Mouse (Mus musculus) liver, embryonic 15.5 days (tissue): ENCODE measurements around the gene Mpv17l2. TPM values are rescaled to one million over a fixed set of nuclear protein-coding genes. Genes with fewer than 3 reads are reported as not detected.

Experiments
- ATAC-seq: fragments of 200-750 bp; cut with Nextera tagmentation; 2 replicates; pipeline ENCODE4 v1.8.0; 2017; ENCODE audit warnings: moderate number of reproducible peaks, mild to moderate bottlenecking, moderate library complexity; ENCODE audit not compliant: insufficient read depth
- H3K27ac ChIP-seq: fragments of 300-500 bp; sonication (generic); replicated peaks from 2 replicates; pipeline ENCODE4 v1.5.1; 2015; ENCODE audit warnings: mild to moderate bottlenecking, inconsistent platforms
- H3K27me3 ChIP-seq: fragments of 300-500 bp; sonication (generic); 2 replicates; pipeline ENCODE4 v1.6.1; 2015; ENCODE audit warnings: mild to moderate bottlenecking, inconsistent platforms
- H3K36me3 ChIP-seq: fragments of 300-500 bp; sonication (generic); replicated peaks from 2 replicates; pipeline ENCODE4 v1.6.1; 2015; ENCODE audit warnings: moderate library complexity, mild to moderate bottlenecking, inconsistent platforms
- H3K4me1 ChIP-seq: fragments of 300-500 bp; sonication (generic); replicated peaks from 2 replicates; pipeline ENCODE4 v1.6.1; 2015; ENCODE audit warnings: inconsistent platforms
- H3K4me2 ChIP-seq: fragments of 300-500 bp; sonication (generic); 2 replicates; pipeline ENCODE4 v1.6.1; 2015; ENCODE audit warnings: moderate library complexity, mild to moderate bottlenecking, inconsistent platforms
- H3K4me3 ChIP-seq: fragments of 300-500 bp; sonication (generic); replicated peaks from 2 replicates; pipeline ENCODE4 v1.5.1; 2015; ENCODE audit warnings: mild to moderate bottlenecking, inconsistent platforms
- H3K9ac ChIP-seq: fragments of 300-500 bp; sonication (generic); 2 replicates; pipeline ENCODE4 v1.6.1; 2015; ENCODE audit warnings: moderate library complexity, mild to moderate bottlenecking, inconsistent platforms
- H3K9me3 ChIP-seq: fragments of 300-500 bp; sonication (generic); replicated peaks from 2 replicates; pipeline ENCODE4 v1.6.1; 2016; ENCODE audit warnings: inconsistent platforms
- WGBS: fragments of 180-500 bp; shearing (Covaris S2); methylation state at CpG from one replicate; pipeline ENCODE4 v1.1.7; 2015; ENCODE audit warnings: mixed read lengths; ENCODE audit not compliant: insufficient replicate concordance; 5-methylcytosine and 5-hydroxymethylcytosine counted together
- microRNA-seq: library from miRNA; unstranded; fragments of <30 nt; microRNA quantifications from one replicate; pipeline ENCODE4, GENCODE M21; 2016
- polyA plus RNA-seq: library from polyadenylated mRNA; unstranded; fragments of >200 nt; fragmentation: Nextera tagmentation; extraction: Ambion mirVana; gene quantifications from 2 replicates; pipeline ENCODE4 v1.2.1, GENCODE M21; 2015

Mpv17l2 gene
- polyA plus RNA-seq, 1 experiment from 2014 or later = 37.8 TPM

- ATAC-seq = no peak
- WGBS = 72% methylated on average over 40 of the region's 40 CpGs
- H3K4me1 ChIP-seq = peaks cover 8% of the 10 kb centered on the region; the same call in 1 of the 2 replicates
These were observed 44.0 kb downstream of the Mpv17l2 start for GRCm38 (mm10) chr8:70716521-70717400.

GRCm38 (mm10) chr8:70715086-70715485 lies 45.7 kb downstream of the Mpv17l2 start:
- no peaks in the 10 kb centered on the region for H3K9me3 ChIP-seq

More at GRCm38 (mm10) chr8:70716521-70717400, 44.0 kb downstream of the Mpv17l2 start:
- Histone ChIP-seq H3K4me3 (no peak overlapping the region), H3K27me3 (peaks cover 43% of the 10 kb centered on the region), H3K9ac (no peak overlapping the region), H3K27ac (no peak overlapping the region), H3K36me3 (no peaks in the 10 kb centered on the region), H3K4me2 (no peak overlapping the region), H3K9me3 (no peaks in the 10 kb centered on the region)

GRCm38 (mm10) chr8:70713991-70714390 lies 46.8 kb downstream of the Mpv17l2 start:
- no peaks in the 10 kb centered on the region for H3K9me3 ChIP-seq
- ATAC-seq = no peak
- H3K27me3 ChIP-seq = peaks cover 33% of the 10 kb centered on the region
- no peak overlapping the region for H3K4me2 ChIP-seq
- H3K9ac ChIP-seq = no peak overlapping the region
- H3K4me3 ChIP-seq = no peak overlapping the region
- no peaks in the 10 kb centered on the region for H3K36me3 ChIP-seq
- no peaks in the 10 kb centered on the region for H3K4me1 ChIP-seq
- H3K27ac ChIP-seq = no peak overlapping the region
- 62% methylated on average over 7 of the region's 7 CpGs for WGBS

More at GRCm38 (mm10) chr8:70715086-70715485, 45.7 kb downstream of the Mpv17l2 start:
- ATAC-seq = no peak
- 35% methylated on average over 2 of the region's 2 CpGs for WGBS
- Histone ChIP-seq H3K4me1 (peaks cover 5% of the 10 kb centered on the region; the same call in 1 of the 2 replicates), H3K27ac (no peak overlapping the region), H3K9ac (no peak overlapping the region), H3K27me3 (peaks cover 41% of the 10 kb centered on the region), H3K36me3 (no peaks in the 10 kb centered on the region), H3K4me2 (no peak overlapping the region), H3K4me3 (no peak overlapping the region)

GRCm38 (mm10) chr8:70711041-70711440 lies 49.7 kb downstream of the Mpv17l2 start:
- Histone ChIP-seq H3K4me3 (no peak overlapping the region), H3K4me1 (no peaks in the 10 kb centered on the region), H3K36me3 (no peaks in the 10 kb centered on the region), H3K4me2 (no peak overlapping the region), H3K27ac (no peak overlapping the region), H3K27me3 (peaks cover 14% of the 10 kb centered on the region; the same call in 1 of the 2 replicates), H3K9ac (no peak overlapping the region), H3K9me3 (no peaks in the 10 kb centered on the region)
- WGBS = 71% methylated on average over 11 of the region's 11 CpGs
- no peak for ATAC-seq

- no peak overlapping the region for H3K4me2 ChIP-seq
- H3K27me3 ChIP-seq = peaks cover 14% of the 10 kb centered on the region; the same call in 1 of the 2 replicates
- ATAC-seq = no peak
- H3K4me3 ChIP-seq = no peak overlapping the region
- no peak overlapping the region for H3K27ac ChIP-seq
- H3K9me3 ChIP-seq = no peaks in the 10 kb centered on the region
- H3K4me1 ChIP-seq = no peaks in the 10 kb centered on the region
- no peak overlapping the region for H3K9ac ChIP-seq
- 76% methylated on average over 1 of the region's 1 CpGs for WGBS
- H3K36me3 ChIP-seq = no peaks in the 10 kb centered on the region
These were observed 50.5 kb downstream of the Mpv17l2 start for GRCm38 (mm10) chr8:70710296-70710695.

GRCm38 (mm10) chr8:70709794-70710193 lies 51.0 kb downstream of the Mpv17l2 start:
- H3K4me2 ChIP-seq = no peak overlapping the region
- H3K4me3 ChIP-seq = no peak overlapping the region
- H3K9me3 ChIP-seq = no peaks in the 10 kb centered on the region
- ATAC-seq = no peak
- H3K4me1 ChIP-seq = no peaks in the 10 kb centered on the region
- no peak overlapping the region for H3K9ac ChIP-seq
- H3K27me3 ChIP-seq = peaks cover 16% of the 10 kb centered on the region; the same call in 1 of the 2 replicates
- no peaks in the 10 kb centered on the region for H3K36me3 ChIP-seq
- 74% methylated on average over 9 of the region's 9 CpGs for WGBS
- H3K27ac ChIP-seq = no peak overlapping the region

Small RNAs within 50 kb of the gene (microRNA-seq; reads per million reads assigned to microRNA genes)
- gene Mir7240 = 2.0 reads per million

Other genes starting within 250 kb of the Mpv17l2 start
- 163 and 186 TPM in 2 replicates for gene Fkbp8, start 233.2 kb downstream of the Mpv17l2 start, polyA plus RNA-seq
- 28.9 and 30.2 TPM in 2 replicates for gene Kxd1, start 233.0 kb downstream of the Mpv17l2 start, polyA plus RNA-seq
- 11.8 and 14.2 TPM in 2 replicates for gene Ell, start 221.5 kb downstream of the Mpv17l2 start, polyA plus RNA-seq
- gene Isyna1, start 166.6 kb downstream of the Mpv17l2 start, polyA plus RNA-seq = 43.2 and 44.7 TPM in 2 replicates
- 37.8 and 47.7 TPM in 2 replicates for gene Ssbp4, start 152.1 kb downstream of the Mpv17l2 start, polyA plus RNA-seq
- gene Lrrc25, start 144.8 kb downstream of the Mpv17l2 start, polyA plus RNA-seq = 7.2 and 7.4 TPM in 2 replicates
- gene Gdf15, start 128.5 kb downstream of the Mpv17l2 start, polyA plus RNA-seq = 3.4 and 4.3 TPM in 2 replicates
- 21.7 and 22.3 TPM in 2 replicates for gene Pgpep1, start 100.6 kb downstream of the Mpv17l2 start, polyA plus RNA-seq
- 148 and 155 TPM in 2 replicates for gene Lsm4, start 87.7 kb downstream of the Mpv17l2 start, polyA plus RNA-seq
- gene Jund, start 62.0 kb downstream of the Mpv17l2 start, polyA plus RNA-seq = 23.7 and 26.1 TPM in 2 replicates
- 0.01 and 0.02 TPM in 2 replicates for gene Iqcn, start 57.5 kb downstream of the Mpv17l2 start, polyA plus RNA-seq
- gene Gm3336, start 42.4 kb downstream of the Mpv17l2 start, polyA plus RNA-seq = 0.13 and 0.35 TPM in 2 replicates
- gene Pde4c, start 37.2 kb downstream of the Mpv17l2 start, polyA plus RNA-seq = 1.4 and 1.9 TPM in 2 replicates
- 2.7 and 3.5 TPM in 2 replicates for gene Rab3a, start 6.3 kb downstream of the Mpv17l2 start, polyA plus RNA-seq
- gene Pik3r2, start 15.8 kb upstream of the Mpv17l2 start, polyA plus RNA-seq = 14.7 and 16.5 TPM in 2 replicates
- 6.7 and 8.2 TPM in 2 replicates for gene Mast3, start 44.1 kb upstream of the Mpv17l2 start, polyA plus RNA-seq
- gene Il12rb1, start 47.5 kb upstream of the Mpv17l2 start, polyA plus RNA-seq = 0.22 TPM in 2 replicates
- gene Arrdc2, start 78.8 kb upstream of the Mpv17l2 start, polyA plus RNA-seq = 12.6 and 15.2 TPM in 2 replicates
- gene Kcnn1, start 102.3 kb upstream of the Mpv17l2 start, polyA plus RNA-seq = 0.25 and 0.38 TPM in 2 replicates
- gene Ccdc124, start 113.0 kb upstream of the Mpv17l2 start, polyA plus RNA-seq = 48.1 and 51.2 TPM in 2 replicates
- gene Slc5a5, start 131.8 kb upstream of the Mpv17l2 start, polyA plus RNA-seq = 0.05 TPM in 1 of 2 replicates, not detected in the other
- gene Rpl18a, start 136.5 kb upstream of the Mpv17l2 start, polyA plus RNA-seq = 2,061 and 2,126 TPM in 2 replicates
- gene Map1s, start 145.0 kb upstream of the Mpv17l2 start, polyA plus RNA-seq = 15.4 and 17.6 TPM in 2 replicates